31 mouse cellular contexts compared by ENCODE assay signal in genomic region chr3:50132204-50132603, GRCm38 (mm10).
"Had no signal": no experiment of that assay in that cellular context is flagged by ENCODE, and none has a peak within 500 bp of the region (broad histone marks: within the 10 kb centered on the region; RNA-seq: fewer than 3 reads in every experiment).

No protein-coding gene starts in this region.

- H3K27ac ChIP-seq: limb, embryonic 10.5 days; limb, embryonic 12.5 days; limb, embryonic 13.5 days; limb, embryonic 15.5 days; liver, embryonic 12.5 days; liver, embryonic 13.5 days; liver, embryonic 14.5 days; liver, embryonic 15.5 days; lung, embryonic 15.5 days; macrophage; midbrain, embryonic 10.5 days; midbrain, embryonic 12.5 days; midbrain, embryonic 13.5 days; midbrain, embryonic 15.5 days; neural tube, embryonic 12.5 days had no signal

- H3K4me1 ChIP-seq: limb, embryonic 10.5 days; limb, embryonic 12.5 days; limb, embryonic 13.5 days; limb, embryonic 15.5 days; liver, embryonic 12.5 days; liver, embryonic 13.5 days; liver, embryonic 15.5 days; lung, embryonic 15.5 days; megakaryocyte, embryonic 14.5 days; midbrain, embryonic 10.5 days; midbrain, embryonic 12.5 days; midbrain, embryonic 13.5 days; midbrain, embryonic 15.5 days; neural tube, embryonic 12.5 days had no signal

- H3K9ac ChIP-seq: limb, embryonic 12.5 days; limb, embryonic 13.5 days; limb, embryonic 15.5 days; liver, embryonic 12.5 days; liver, embryonic 13.5 days; liver, embryonic 14.5 days; liver, embryonic 15.5 days; liver, postnatal 0 days; lung, embryonic 14.5 days; lung, embryonic 15.5 days; midbrain, embryonic 12.5 days; midbrain, embryonic 13.5 days; midbrain, embryonic 15.5 days; neural tube, embryonic 12.5 days had no signal

- DNase-seq: left cerebral cortex, postnatal 4 days; liver; liver, embryonic 13.5 days; liver, postnatal 0 days; lung, adult 18-20 months; lung, adult 2 months; lung, embryonic 14.5 days; lung, postnatal 10 days; lung, postnatal 14 days; lung, postnatal 36 days; lung, postnatal 4 days had no signal

- H3K27me3 ChIP-seq: limb, embryonic 12.5 days; limb, embryonic 13.5 days; limb, embryonic 15.5 days; liver, embryonic 12.5 days; liver, embryonic 13.5 days; liver, embryonic 15.5 days; lung, embryonic 15.5 days; megakaryocyte, embryonic 14.5 days; midbrain, embryonic 12.5 days; midbrain, embryonic 13.5 days; midbrain, embryonic 15.5 days; neural tube, embryonic 12.5 days had no signal

- H3K36me3 ChIP-seq: limb, embryonic 10.5 days; limb, embryonic 12.5 days; limb, embryonic 13.5 days; limb, embryonic 15.5 days; liver, embryonic 12.5 days; liver, embryonic 13.5 days; liver, embryonic 15.5 days; lung, embryonic 15.5 days; midbrain, embryonic 10.5 days; midbrain, embryonic 12.5 days; midbrain, embryonic 13.5 days; midbrain, embryonic 15.5 days; neural tube, embryonic 12.5 days had no signal

- ATAC-seq: liver, embryonic 12.5 days; liver, postnatal 0 days; lung, postnatal 0 days; midbrain, embryonic 13.5 days; midbrain, embryonic 15.5 days; midbrain, embryonic 16.5 days had no signal

- H3K9me3 ChIP-seq: limb, embryonic 10.5 days; limb, embryonic 12.5 days; limb, embryonic 13.5 days; limb, embryonic 15.5 days; liver, embryonic 12.5 days; liver, embryonic 13.5 days; liver, embryonic 15.5 days; lung, embryonic 15.5 days; megakaryocyte, embryonic 14.5 days; midbrain, embryonic 10.5 days; midbrain, embryonic 12.5 days; midbrain, embryonic 13.5 days; midbrain, embryonic 15.5 days; neural tube, embryonic 12.5 days had no signal

- H3K4me3 ChIP-seq: limb, embryonic 10.5 days; limb, embryonic 12.5 days; limb, embryonic 13.5 days; limb, embryonic 15.5 days; liver, embryonic 12.5 days; liver, embryonic 13.5 days; liver, embryonic 15.5 days; lung, embryonic 15.5 days; megakaryocyte, embryonic 14.5 days; midbrain, embryonic 10.5 days; midbrain, embryonic 12.5 days; midbrain, embryonic 13.5 days; midbrain, embryonic 15.5 days; myocyte; neural tube, embryonic 12.5 days had no signal

- H3K4me2 ChIP-seq: limb, embryonic 12.5 days; limb, embryonic 13.5 days; limb, embryonic 15.5 days; liver, embryonic 11.5 days; liver, embryonic 12.5 days; liver, embryonic 13.5 days; liver, embryonic 15.5 days; lung, embryonic 14.5 days; lung, embryonic 15.5 days; midbrain, embryonic 11.5 days; midbrain, embryonic 12.5 days; midbrain, embryonic 13.5 days; midbrain, embryonic 15.5 days; neural tube, embryonic 12.5 days had no signal
